Mouse (Mus musculus): Measurements from ENCODE around the gene Ostm1. TPM values are rescaled to one million over a fixed set of nuclear protein-coding genes. Genes with fewer than 3 reads are reported as not detected.

Gene Ostm1
- total and polyA plus RNA-seq, 2 experiments from 2014 or later: 13.8 to 20.2 TPM

DNA sequence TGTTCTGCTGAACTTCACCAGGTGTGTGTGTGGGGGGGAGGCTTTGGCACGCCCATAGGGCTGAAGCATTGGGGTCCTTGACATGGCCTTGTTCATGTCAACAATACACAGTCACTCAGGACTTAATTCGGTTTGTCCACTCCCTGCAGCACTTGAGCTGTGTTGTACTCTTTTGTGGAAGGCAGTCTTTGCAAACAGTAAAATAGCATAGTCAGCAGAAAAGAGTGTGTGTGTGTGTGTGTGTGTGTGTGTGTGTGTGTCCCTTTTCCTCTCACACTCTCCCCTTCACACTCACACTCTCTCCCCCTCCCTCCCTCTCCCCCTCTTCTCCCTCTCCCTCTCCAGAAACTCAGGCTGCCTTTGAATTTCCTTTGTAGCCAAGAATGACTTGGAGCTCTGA lies 34.7 kb downstream of the Ostm1 start:
- Histone ChIP-seq H3K9ac (replicated peaks; ENCODE audit: low read depth, low read length) (no peak overlapping the region), H3K36me3 (replicated peaks; ENCODE audit: control insufficient read depth, insufficient read depth, low read length) (no peaks in the 10 kb centered on the region), H3K27me3 (ENCODE audit: control insufficient read depth, insufficient read depth, low read length) (peaks cover 52% of the 10 kb centered on the region), H3K27ac (ENCODE audit: low read depth) (no peak overlapping the region), H3K4me3 (ENCODE audit: low read depth, low read length) (no peak overlapping the region), H3K4me2 (ENCODE audit: low read depth, low read length) (no peak overlapping the region), H3K4me1 (ENCODE audit: control insufficient read depth, insufficient read depth) (peaks cover 9% of the 10 kb centered on the region; the same call in 1 of the 2 replicates), H3K9me3 (replicated peaks; ENCODE audit: control insufficient read depth, low read length) (no peaks in the 10 kb centered on the region; the same call in 1 of the 2 replicates)
- WGBS: 31% methylated on average over 2 of the region's 2 CpGs
- ATAC-seq (ENCODE audit: insufficient read depth, low read depth): no peak
- TF ChIP-seq CTCF (IDR thresholded peaks at IDR 0.05; ENCODE audit: low read depth) (no peak), EP300 (IDR thresholded peaks at IDR 0.05; ENCODE audit: low read depth) (no peak)
- no peak for DNase-seq (ENCODE audit: low spot score)

DNA sequence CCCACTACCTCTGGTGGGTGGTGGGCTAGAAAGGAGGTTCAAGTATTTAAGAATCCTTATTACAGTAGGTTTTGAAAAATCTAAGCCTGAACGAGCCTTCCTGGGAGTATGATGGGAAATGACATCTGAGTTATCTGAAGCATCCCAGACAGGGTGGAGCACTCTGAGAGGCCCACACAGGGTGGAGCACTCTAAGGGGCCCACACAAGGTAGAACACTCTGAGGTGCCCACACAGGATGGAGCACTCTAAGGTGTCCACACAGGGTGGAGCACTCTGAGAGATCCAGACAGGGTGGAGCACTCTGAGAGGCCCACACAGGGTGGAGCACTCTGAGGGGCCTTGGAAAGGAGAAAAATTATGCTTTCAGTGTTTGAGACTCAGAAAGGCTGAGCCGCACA lies 42.3 kb downstream of the Ostm1 start:
- no peak overlapping the region for H3K9ac ChIP-seq (replicated peaks; ENCODE audit: low read depth, low read length)
- ATAC-seq (ENCODE audit: insufficient read depth, low read depth) (no peak), DNase-seq (ENCODE audit: low spot score) (no peak)
- TF ChIP-seq CTCF (IDR thresholded peaks at IDR 0.05; ENCODE audit: low read depth) (no peak), EP300 (IDR thresholded peaks at IDR 0.05; ENCODE audit: low read depth) (no peak)
- H3K27ac ChIP-seq (ENCODE audit: low read depth): no peak overlapping the region
- H3K4me2 ChIP-seq (ENCODE audit: low read depth, low read length): no peak overlapping the region
- WGBS: 57% methylated on average over 2 of the region's 2 CpGs
- H3K9me3 ChIP-seq (replicated peaks; ENCODE audit: control insufficient read depth, low read length): no peaks in the 10 kb centered on the region
- H3K4me3 ChIP-seq (ENCODE audit: low read depth, low read length): no peak overlapping the region
- no peaks in the 10 kb centered on the region for H3K36me3 ChIP-seq (replicated peaks; ENCODE audit: control insufficient read depth, insufficient read depth, low read length)
- H3K27me3 ChIP-seq (ENCODE audit: control insufficient read depth, insufficient read depth, low read length): peaks cover 44% of the 10 kb centered on the region
- H3K4me1 ChIP-seq (ENCODE audit: control insufficient read depth, insufficient read depth): no peaks in the 10 kb centered on the region

DNA sequence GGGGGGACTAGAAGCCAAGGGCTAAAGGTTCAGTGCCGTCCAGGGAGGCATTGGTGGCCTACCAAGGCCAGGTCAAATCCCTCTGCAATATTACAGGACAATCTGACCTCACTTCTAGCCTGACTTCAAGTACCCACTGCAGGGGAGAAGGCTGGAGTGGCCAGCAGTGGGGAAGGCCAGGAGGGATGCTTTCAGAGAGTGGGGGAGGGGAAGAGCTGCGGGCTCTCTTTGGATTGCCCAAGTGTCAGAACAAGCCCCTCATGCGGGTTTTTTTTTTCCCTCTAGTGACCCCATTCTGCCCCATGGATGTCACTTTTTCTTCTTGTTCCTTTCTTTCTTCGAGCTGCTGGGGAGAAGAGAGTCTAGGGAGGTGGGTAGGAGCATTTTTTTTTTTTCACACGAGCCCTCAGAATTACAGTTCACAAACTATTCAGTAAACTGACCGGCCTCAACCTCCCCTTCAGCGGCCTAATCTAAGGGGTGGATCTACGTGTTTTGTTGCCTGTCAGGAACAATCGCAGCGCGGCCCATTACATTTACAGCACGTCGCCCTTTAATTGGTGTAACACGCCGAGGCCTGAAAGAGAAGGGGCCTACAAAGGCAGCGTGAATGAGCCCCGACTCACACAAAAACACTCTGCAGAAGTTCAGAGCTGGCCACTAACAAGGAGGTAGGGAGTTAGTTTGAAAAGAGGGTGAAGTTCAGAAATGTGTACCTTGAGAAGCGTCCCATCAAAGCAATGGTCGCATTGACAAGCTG lies 47.2 kb downstream of the Ostm1 start:
- peaks cover 16% of the 10 kb centered on the region for H3K4me1 ChIP-seq (ENCODE audit: control insufficient read depth, insufficient read depth)
- no peaks in the 10 kb centered on the region for H3K9me3 ChIP-seq (replicated peaks; ENCODE audit: control insufficient read depth, low read length)
- H3K9ac ChIP-seq (replicated peaks; ENCODE audit: low read depth, low read length): no peak overlapping the region
- DNase-seq (ENCODE audit: low spot score) (no peak), ATAC-seq (ENCODE audit: insufficient read depth, low read depth) (no peak)
- 13% methylated on average over 19 of the region's 19 CpGs for WGBS
- H3K27ac ChIP-seq (ENCODE audit: low read depth): no peak overlapping the region
- TF ChIP-seq EP300 (IDR thresholded peaks at IDR 0.05; ENCODE audit: low read depth) (no peak), CTCF (IDR thresholded peaks at IDR 0.05; ENCODE audit: low read depth) (no peak)
- peaks cover 88% of the 10 kb centered on the region for H3K27me3 ChIP-seq (ENCODE audit: control insufficient read depth, insufficient read depth, low read length)
- no peak overlapping the region for H3K4me3 ChIP-seq (ENCODE audit: low read depth, low read length)
- H3K4me2 ChIP-seq (ENCODE audit: low read depth, low read length): no peak overlapping the region
- H3K36me3 ChIP-seq (replicated peaks; ENCODE audit: control insufficient read depth, insufficient read depth, low read length): no peaks in the 10 kb centered on the region

DNA sequence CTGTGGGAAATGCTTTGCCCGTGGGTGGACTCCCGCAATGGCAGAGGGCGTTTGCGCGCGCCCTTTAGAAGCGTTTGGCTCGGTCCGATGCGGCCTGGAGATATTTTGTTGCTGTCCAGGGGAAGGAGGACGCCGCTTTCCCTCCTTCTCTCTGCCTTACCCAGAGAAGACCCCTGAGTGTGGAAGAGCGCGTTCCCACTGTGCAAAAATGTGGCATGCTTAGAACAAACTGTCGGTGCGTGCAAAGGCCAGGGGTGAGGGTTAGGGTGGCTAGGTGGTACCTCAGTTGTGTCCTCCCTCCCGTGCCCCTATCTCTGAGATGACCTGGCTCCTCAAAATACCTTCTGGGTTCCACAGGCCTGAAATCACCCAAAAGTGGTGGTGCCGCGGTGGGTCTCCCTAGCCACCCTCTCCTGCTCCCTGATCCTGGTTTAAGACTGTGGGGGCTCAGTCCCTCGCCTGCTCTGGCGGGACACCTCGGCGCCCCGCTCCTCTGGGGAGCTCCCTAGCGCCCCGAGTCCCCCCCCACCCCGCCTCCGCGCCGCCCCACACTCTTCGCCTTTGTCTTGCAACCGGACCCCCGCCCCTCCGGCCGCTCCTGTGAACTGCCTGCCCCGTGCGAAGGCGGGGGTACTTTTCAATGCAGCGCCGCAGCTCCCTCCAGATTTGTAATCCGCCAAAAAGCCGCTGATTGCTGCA lies 48.3 kb downstream of the Ostm1 start:
- DNase-seq (ENCODE audit: low spot score) (no peak), ATAC-seq (ENCODE audit: insufficient read depth, low read depth) (no peak)

DNA sequence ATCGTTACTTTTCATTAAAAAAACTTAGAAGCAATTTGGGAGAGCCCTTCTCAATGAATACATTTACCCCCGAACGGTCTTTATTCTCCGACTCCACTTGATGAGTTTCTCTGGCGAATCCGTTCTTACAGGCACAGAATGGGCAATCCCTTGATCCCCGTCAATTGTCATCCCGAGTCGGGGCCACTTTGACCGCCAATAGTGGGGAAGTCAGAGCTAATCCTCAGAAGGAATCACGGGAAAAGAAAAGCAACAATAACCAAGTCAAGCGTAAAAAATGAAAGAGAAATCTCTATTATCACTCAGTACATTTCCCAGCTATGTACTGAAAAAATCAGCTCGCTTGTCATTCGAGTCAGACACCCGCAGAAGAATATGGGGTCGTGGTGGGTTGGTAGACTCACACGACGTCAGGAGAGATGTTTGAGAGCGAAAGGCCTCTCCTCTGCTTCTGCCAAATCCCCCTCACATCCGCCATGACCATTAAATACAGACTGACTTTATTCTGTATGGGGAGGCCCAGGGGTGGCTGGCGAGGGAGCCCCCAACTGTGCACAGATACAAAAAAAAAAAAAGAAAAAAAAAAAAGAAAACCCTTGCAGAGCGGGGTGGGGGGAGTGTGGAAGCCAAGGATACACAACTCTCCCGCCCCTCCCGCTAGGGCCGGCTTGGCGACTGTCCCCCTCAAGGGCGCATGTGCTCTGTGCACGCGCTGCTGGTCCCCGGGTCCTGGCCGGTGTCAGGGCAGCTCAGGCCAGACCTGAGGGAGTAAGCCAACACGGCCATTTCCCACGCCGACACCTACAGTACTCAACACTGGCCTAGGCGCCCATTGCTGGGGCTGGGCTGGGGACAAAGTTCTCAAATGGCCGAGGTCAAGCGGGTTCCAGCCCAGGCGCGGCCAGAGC lies 49.1 kb downstream of the Ostm1 start:
- ATAC-seq (ENCODE audit: insufficient read depth, low read depth) (peak; percentile 39; the same call in 1 of the 2 replicates), DNase-seq (ENCODE audit: low spot score) (no peak)
- H3K9ac ChIP-seq (replicated peaks; ENCODE audit: low read depth, low read length): no peak overlapping the region; the same call in 1 of the 2 replicates
- no peaks in the 10 kb centered on the region for H3K9me3 ChIP-seq (replicated peaks; ENCODE audit: control insufficient read depth, low read length)
- WGBS: under 1% methylated on average over 39 of the region's 39 CpGs
- no peak for TF ChIP-seq EP300 (IDR thresholded peaks at IDR 0.05; ENCODE audit: low read depth)
- TF ChIP-seq CTCF (IDR thresholded peaks at IDR 0.05; ENCODE audit: low read depth): no peak
- H3K36me3 ChIP-seq (replicated peaks; ENCODE audit: control insufficient read depth, insufficient read depth, low read length): no peaks in the 10 kb centered on the region
- H3K27me3 ChIP-seq (ENCODE audit: control insufficient read depth, insufficient read depth, low read length): peaks cover 98% of the 10 kb centered on the region
- peaks cover 25% of the 10 kb centered on the region for H3K4me1 ChIP-seq (ENCODE audit: control insufficient read depth, insufficient read depth)
- H3K4me2 ChIP-seq (ENCODE audit: low read depth, low read length): peak overlapping the region; percentile 81
- H3K27ac ChIP-seq (ENCODE audit: low read depth): no peak overlapping the region
- H3K4me3 ChIP-seq (ENCODE audit: low read depth, low read length): peak overlapping the region; percentile 52

More for the DNA sequence above, 48.3 kb downstream of the Ostm1 start:
- Histone ChIP-seq H3K36me3 (replicated peaks; ENCODE audit: control insufficient read depth, insufficient read depth, low read length) (no peaks in the 10 kb centered on the region), H3K9ac (replicated peaks; ENCODE audit: low read depth, low read length) (no peak overlapping the region; the same call in 1 of the 2 replicates), H3K9me3 (replicated peaks; ENCODE audit: control insufficient read depth, low read length) (no peaks in the 10 kb centered on the region), H3K4me2 (ENCODE audit: low read depth, low read length) (peak overlapping the region; percentile 81), H3K27me3 (ENCODE audit: control insufficient read depth, insufficient read depth, low read length) (peaks cover 94% of the 10 kb centered on the region), H3K27ac (ENCODE audit: low read depth) (no peak overlapping the region), H3K4me1 (ENCODE audit: control insufficient read depth, insufficient read depth) (peaks cover 24% of the 10 kb centered on the region), H3K4me3 (ENCODE audit: low read depth, low read length) (peak overlapping the region; percentile 52)
- 2% methylated on average over 40 of the region's 42 CpGs for WGBS
- TF ChIP-seq CTCF (IDR thresholded peaks at IDR 0.05; ENCODE audit: low read depth) (no peak), EP300 (IDR thresholded peaks at IDR 0.05; ENCODE audit: low read depth) (no peak)
